Mouse (Mus musculus) erythroblast, embryonic 14.5 days (primary cell): ENCODE measurements around the gene Tbc1d16.

Experiments used
- GATA1 ChIP-seq: IDR thresholded peaks from 2 replicates; pipeline ENCODE4 v1.6.1; 2012; ENCODE audit warnings: low read length, inconsistent platforms, mixed read lengths
- TAL1 ChIP-seq: IDR thresholded peaks from 3 replicates; pipeline ENCODE4 v1.6.1; 2012; ENCODE audit warnings: low read length, inconsistent platforms, mixed read lengths

GRCm38 (mm10) chr11:119128668-119129280 is 99.5 kb downstream of the Tbc1d16 start:
- no peak for TF ChIP-seq TAL1
- TF ChIP-seq GATA1, result no peak
